Mouse (Mus musculus) intestine, postnatal 0 days (tissue): ENCODE measurements around the gene Macrod1. TPM values are rescaled to one million over a fixed set of nuclear protein-coding genes. Genes with fewer than 3 reads are reported as not detected.

Experiments used
- ATAC-seq: fragments of 200-750 bp; cut with Nextera tagmentation; 2 replicates; pipeline ENCODE4 v1.8.0; 2017; ENCODE audit warnings: mild to moderate bottlenecking, moderate TSS enrichment, moderate library complexity
- H3K27ac ChIP-seq: fragments of 300-500 bp; sonication (generic); 2 replicates; pipeline ENCODE4 v1.5.1; 2014; ENCODE audit warnings: mild to moderate bottlenecking, low read depth, low read length, moderate library complexity
- H3K27me3 ChIP-seq: fragments of 300-500 bp; sonication (generic); replicated peaks from 2 replicates; pipeline ENCODE4 v1.6.1; 2014; ENCODE audit warnings: low read length, mixed read lengths; ENCODE audit not compliant: control insufficient read depth, insufficient read depth
- H3K36me3 ChIP-seq: fragments of 300-500 bp; sonication (generic); 2 replicates; pipeline ENCODE4 v1.6.1; 2014; ENCODE audit warnings: mild to moderate bottlenecking, moderate library complexity; ENCODE audit not compliant: control insufficient read depth, insufficient read depth
- H3K4me1 ChIP-seq: fragments of 300-500 bp; sonication (generic); replicated peaks from 2 replicates; pipeline ENCODE4 v1.6.1; 2014; ENCODE audit warnings: antibody characterized with exemption, low read length, mixed read lengths; ENCODE audit not compliant: control insufficient read depth, insufficient read depth
- H3K4me2 ChIP-seq: fragments of 300-500 bp; sonication (generic); replicated peaks from 2 replicates; pipeline ENCODE4 v1.6.1; 2014; ENCODE audit warnings: low read depth, mild to moderate bottlenecking, moderate library complexity
- H3K4me3 ChIP-seq: fragments of 300-500 bp; sonication (generic); 2 replicates; pipeline ENCODE4 v1.5.1; 2014; ENCODE audit warnings: low read depth, low read length
- H3K9ac ChIP-seq: fragments of 300-500 bp; sonication (generic); 2 replicates; pipeline ENCODE4 v1.6.1; 2014; ENCODE audit warnings: mild to moderate bottlenecking, low read depth, low read length
- H3K9me3 ChIP-seq: fragments of 300-500 bp; sonication (generic); 2 replicates; pipeline ENCODE4 v1.6.1; 2016; ENCODE audit warnings: mixed run types; ENCODE audit not compliant: control insufficient read depth
- CTCF ChIP-seq: sonication (generic); IDR thresholded peaks from 2 replicates; pipeline ENCODE4 v1.5.1; 2016; ENCODE audit warnings: low read depth, mild to moderate bottlenecking, control low read depth, antibody characterized with exemption, moderate library complexity
- WGBS: fragments of 180-500 bp; shearing (Covaris S2); extraction: QIAGEN DNeasy Blood & Tissue Kit; methylation state at CpG from one replicate; pipeline ENCODE4 v1.1.7; 2014; 5-methylcytosine and 5-hydroxymethylcytosine counted together
- polyA plus RNA-seq: library from polyadenylated mRNA; unstranded; fragments of >200 nt; fragmentation: Nextera tagmentation; extraction: Ambion mirVana; gene quantifications from 2 replicates; pipeline ENCODE4 v1.2.1, GENCODE M21; 2015

Gene Macrod1
- polyA plus RNA-seq, 1 experiment from 2014 or later, result 15.1 TPM

GRCm38 (mm10) chr19:7187157-7187556 lies 130.5 kb downstream of the Macrod1 start:
- ATAC-seq, result no peak
- no peak overlapping the region for H3K9ac ChIP-seq
- no peaks in the 10 kb centered on the region for H3K9me3 ChIP-seq
- no peak overlapping the region for H3K4me3 ChIP-seq
- H3K36me3 ChIP-seq, result no peaks in the 10 kb centered on the region
- 63% methylated on average over 5 of the region's 5 CpGs for WGBS
- H3K4me2 ChIP-seq, result no peak overlapping the region
- H3K27ac ChIP-seq, result no peak overlapping the region
- no peak for TF ChIP-seq CTCF
- peaks cover 11% of the 10 kb centered on the region; the same call in 1 of the 2 replicates for H3K4me1 ChIP-seq
- no peaks in the 10 kb centered on the region for H3K27me3 ChIP-seq

- Histone ChIP-seq H3K36me3 (no peaks in the 10 kb centered on the region), H3K4me3 (no peak overlapping the region), H3K9me3 (no peaks in the 10 kb centered on the region), H3K4me1 (peaks cover 9% of the 10 kb centered on the region; the same call in 1 of the 2 replicates), H3K4me2 (no peak overlapping the region), H3K27me3 (no peaks in the 10 kb centered on the region), H3K9ac (no peak overlapping the region), H3K27ac (no peak overlapping the region)
- no peak for TF ChIP-seq CTCF
- WGBS, result 59% methylated on average over 4 of the region's 4 CpGs
- no peak for ATAC-seq
Observed at GRCm38 (mm10) chr19:7189026-7189425, 132.4 kb downstream of the Macrod1 start.

GRCm38 (mm10) chr19:7190986-7191385 lies 134.4 kb downstream of the Macrod1 start:
- Histone ChIP-seq H3K9ac (no peak overlapping the region), H3K4me2 (no peak overlapping the region), H3K36me3 (no peaks in the 10 kb centered on the region), H3K9me3 (no peaks in the 10 kb centered on the region), H3K4me3 (no peak overlapping the region), H3K27me3 (no peaks in the 10 kb centered on the region), H3K4me1 (peaks cover 9% of the 10 kb centered on the region; the same call in 1 of the 2 replicates), H3K27ac (no peak overlapping the region; the same call in 1 of the 2 replicates)
- no peak for TF ChIP-seq CTCF
- 51% methylated on average over 5 of the region's 5 CpGs for WGBS
- no peak for ATAC-seq

- no peak overlapping the region for H3K9ac ChIP-seq
- no peaks in the 10 kb centered on the region for H3K9me3 ChIP-seq
- H3K27ac ChIP-seq, result peak overlapping the region; percentile 55
- WGBS, result 19% methylated on average over 6 of the region's 6 CpGs
- H3K27me3 ChIP-seq, result no peaks in the 10 kb centered on the region
- H3K36me3 ChIP-seq, result no peaks in the 10 kb centered on the region
- H3K4me3 ChIP-seq, result no peak overlapping the region
- 0 out of 2 replicates have a peak overlapping the region, but pooled peaks have one; percentile 2 for H3K4me2 ChIP-seq
- ATAC-seq, result peak; percentile 84
- H3K4me1 ChIP-seq, result peaks cover 9% of the 10 kb centered on the region; the same call in 1 of the 2 replicates
- no peak for TF ChIP-seq CTCF
Observed at GRCm38 (mm10) chr19:7191639-7192038, 135.0 kb downstream of the Macrod1 start.

- H3K9me3 ChIP-seq, result no peaks in the 10 kb centered on the region
- no peak overlapping the region for H3K9ac ChIP-seq
- WGBS, result 56% methylated on average over 2 of the region's 2 CpGs
- no peak for ATAC-seq
- no peaks in the 10 kb centered on the region for H3K27me3 ChIP-seq
- no peak for TF ChIP-seq CTCF
- no peak overlapping the region for H3K4me3 ChIP-seq
- no peak overlapping the region for H3K27ac ChIP-seq
- peaks cover 9% of the 10 kb centered on the region; the same call in 1 of the 2 replicates for H3K4me1 ChIP-seq
- peaks cover 8% of the 10 kb centered on the region for H3K36me3 ChIP-seq
- H3K4me2 ChIP-seq, result no peak overlapping the region
Observed at GRCm38 (mm10) chr19:7192561-7192967, 136.0 kb downstream of the Macrod1 start.

DNA sequence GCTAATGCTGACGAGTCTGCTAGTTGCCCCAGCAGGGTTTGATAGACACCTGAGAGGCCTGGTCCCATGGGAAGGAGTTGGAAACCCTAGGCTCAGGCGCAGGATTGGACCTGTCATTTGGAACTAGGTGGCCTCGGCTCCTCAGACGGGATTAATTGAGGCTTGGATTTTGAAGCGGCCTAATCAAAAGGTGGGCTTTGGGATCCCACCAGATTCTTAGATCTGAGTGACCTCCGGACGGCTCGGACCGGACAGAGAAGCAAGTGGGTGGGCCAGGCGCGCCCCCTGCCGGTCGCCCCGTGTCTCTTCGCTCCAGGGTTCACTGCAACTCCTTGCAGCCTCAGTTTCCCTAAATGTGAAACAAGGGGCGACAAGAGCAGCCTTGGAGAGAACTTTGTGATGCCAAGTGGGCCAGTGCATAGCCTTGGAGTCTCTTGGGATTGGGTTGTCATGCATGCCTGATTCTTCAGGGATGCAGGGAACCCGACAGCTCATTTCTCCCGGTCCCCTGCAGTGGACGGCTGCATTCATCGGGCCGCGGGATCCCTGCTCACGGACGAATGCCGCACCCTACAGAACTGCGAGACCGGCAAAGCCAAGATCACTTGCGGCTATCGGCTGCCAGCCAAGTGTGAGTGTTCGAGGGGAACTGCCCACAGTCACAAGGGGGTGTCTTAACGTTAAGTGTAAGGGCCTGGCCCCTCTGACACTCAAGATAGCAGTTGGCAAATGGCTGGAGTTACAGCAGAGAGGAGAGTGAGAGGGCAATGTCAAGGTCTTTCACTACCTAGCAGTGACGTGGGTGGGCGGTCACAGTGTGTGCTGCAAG lies 139.5 kb downstream of the Macrod1 start:
- Histone ChIP-seq H3K9me3 (no peaks in the 10 kb centered on the region), H3K4me1 (peaks cover 9% of the 10 kb centered on the region; the same call in 1 of the 2 replicates), H3K27ac (no peak overlapping the region), H3K9ac (no peak overlapping the region), H3K27me3 (no peaks in the 10 kb centered on the region), H3K4me3 (no peak overlapping the region), H3K36me3 (peaks cover 41% of the 10 kb centered on the region), H3K4me2 (no peak overlapping the region; the same call in 1 of the 2 replicates)
- peak; percentile 93 for TF ChIP-seq CTCF
- 26% methylated on average over 33 of the region's 33 CpGs for WGBS
- no peak for ATAC-seq
